Mouse (Mus musculus): ENCODE data around the gene Gbp2b.
"Not testable (repeated sequence)": the region's sequence is repeated elsewhere in the genome, so short reads cannot be mapped to it uniquely, and the experiment has no call there.

Gene Gbp2b

GRCm38 (mm10) chr3:142594547-142594946 lies at the start of gene Gbp2b:
Gene Gbp2b, plus strand, starts transcription at chr3:142594847.
- no peak for DNase-seq (ENCODE audit: low spot score)

GRCm38 (mm10) chr3:142546690-142547089 lies 48.0 kb upstream of the Gbp2b start:
- no peak for DNase-seq (ENCODE audit: low spot score)

GRCm38 (mm10) chr3:142550052-142550676 lies 44.5 kb upstream of the Gbp2b start:
- no peak for DNase-seq (ENCODE audit: low spot score)

- no peak for DNase-seq (ENCODE audit: low spot score)
Observed at GRCm38 (mm10) chr3:142554601-142555000, 40.0 kb upstream of the Gbp2b start.

GRCm38 (mm10) chr3:142555623-142556022 lies 39.0 kb upstream of the Gbp2b start:
- DNase-seq (ENCODE audit: low spot score), result no peak

GRCm38 (mm10) chr3:142559632-142560228 lies 34.9 kb upstream of the Gbp2b start, which contains the start of gene Gbp3:
Gene Gbp3, plus strand, starts transcription at chr3:142560026.
- DNase-seq (ENCODE audit: low spot score), result no peak

DNA sequence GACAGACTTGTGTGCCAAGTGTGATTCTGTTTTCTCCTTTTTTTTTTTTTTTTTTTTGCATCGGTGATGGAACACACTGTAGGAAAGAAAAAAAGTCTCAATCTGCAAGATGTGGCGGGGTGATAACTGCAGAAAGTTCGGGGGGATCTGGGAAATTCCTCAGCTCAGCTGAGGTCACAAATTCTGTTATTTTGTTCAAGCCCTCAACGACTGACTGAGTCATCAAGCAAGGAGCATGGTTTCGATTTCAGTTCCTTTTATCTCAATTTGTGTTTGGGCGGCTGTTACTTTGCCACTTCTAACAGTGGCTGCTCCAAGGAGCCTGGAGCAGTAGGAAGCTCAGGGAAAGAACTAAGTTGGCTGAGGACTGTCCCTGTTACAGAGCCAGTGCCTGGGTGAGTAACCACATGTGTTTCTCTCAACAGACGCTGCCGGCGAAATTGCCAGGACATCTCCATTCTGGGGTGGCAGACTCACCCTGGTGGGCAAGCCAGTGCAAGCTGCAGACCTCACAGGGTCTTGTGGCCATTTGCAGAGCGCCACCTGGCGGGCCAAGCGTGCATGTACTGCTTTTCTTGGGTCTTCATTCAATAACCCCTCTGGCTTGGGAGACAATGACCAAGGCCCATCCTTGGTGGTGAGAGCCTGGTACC lies 34.2 kb upstream of the Gbp2b start:
- DNase-seq (ENCODE audit: low spot score), result peak; percentile 65

DNA sequence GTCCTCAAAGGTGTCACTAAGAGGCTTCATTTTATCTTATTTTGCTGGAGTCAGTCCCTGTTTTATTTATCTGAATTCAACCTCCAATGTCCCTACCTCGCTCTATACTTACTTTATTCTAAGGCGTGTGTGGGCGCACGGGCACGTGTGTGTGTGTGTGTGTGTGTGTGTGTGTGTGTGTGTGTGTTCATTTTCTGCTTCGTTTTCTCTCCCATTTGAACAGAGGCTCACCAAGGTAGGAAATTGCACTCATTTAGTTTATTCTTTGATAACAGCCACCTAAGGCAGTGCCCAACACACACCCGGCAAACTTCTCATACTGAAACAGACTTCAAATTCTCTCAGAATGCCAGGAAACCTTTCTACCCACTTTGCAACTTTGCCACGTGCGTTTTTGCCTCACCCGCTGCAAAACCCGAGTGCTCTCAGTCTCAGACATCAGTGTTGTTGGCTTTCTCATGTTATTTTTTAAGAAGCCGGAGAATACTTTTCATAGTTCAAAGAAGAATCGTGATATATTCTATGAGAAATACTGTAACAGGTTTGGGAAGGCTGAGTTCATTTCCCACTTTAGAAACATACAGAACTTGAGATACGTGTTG lies 33.5 kb upstream of the Gbp2b start:
- no peak for DNase-seq (ENCODE audit: low spot score)

GRCm38 (mm10) chr3:142561666-142562065 lies 33.0 kb upstream of the Gbp2b start:
- no peak for DNase-seq (ENCODE audit: low spot score)

DNA sequence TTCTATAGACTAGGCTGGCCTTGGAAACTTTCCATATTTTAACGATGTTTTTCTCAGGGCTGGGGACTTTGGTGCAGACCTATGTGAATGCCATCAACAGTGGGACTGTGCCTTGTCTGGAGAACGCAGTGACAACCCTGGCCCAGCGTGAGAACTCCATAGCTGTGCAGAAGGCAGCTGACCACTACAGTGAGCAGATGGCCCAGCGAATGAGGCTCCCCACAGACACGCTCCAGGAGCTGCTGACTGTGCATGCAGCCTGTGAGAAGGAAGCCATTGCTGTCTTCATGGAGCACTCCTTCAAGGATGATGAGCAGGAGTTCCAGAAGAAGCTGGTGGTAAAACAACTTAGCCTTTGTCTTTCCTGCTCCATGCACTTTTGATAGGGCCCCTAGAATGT lies 27.2 kb upstream of the Gbp2b start:
- DNase-seq (ENCODE audit: low spot score), result not testable (repeated sequence)

DNA sequence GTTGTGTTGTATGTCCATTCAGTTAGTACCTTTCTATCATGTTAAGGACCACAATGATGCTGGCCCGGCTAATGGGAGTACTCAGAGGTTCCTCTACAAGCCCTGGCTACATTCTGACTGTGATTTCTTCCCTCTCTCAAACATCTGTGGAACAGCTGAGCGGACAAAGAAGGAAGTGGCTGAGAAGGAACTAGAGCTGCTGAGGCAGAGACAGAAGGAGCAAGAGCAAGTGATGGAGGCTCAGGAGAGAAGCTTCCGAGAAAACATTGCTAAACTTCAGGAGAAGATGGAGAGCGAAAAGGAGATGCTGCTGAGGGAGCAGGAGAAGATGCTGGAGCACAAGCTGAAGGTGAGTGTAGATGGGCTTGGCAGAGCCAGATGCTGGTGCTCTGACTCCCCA lies 23.9 kb upstream of the Gbp2b start:
- DNase-seq (ENCODE audit: low spot score), result no peak

DNA sequence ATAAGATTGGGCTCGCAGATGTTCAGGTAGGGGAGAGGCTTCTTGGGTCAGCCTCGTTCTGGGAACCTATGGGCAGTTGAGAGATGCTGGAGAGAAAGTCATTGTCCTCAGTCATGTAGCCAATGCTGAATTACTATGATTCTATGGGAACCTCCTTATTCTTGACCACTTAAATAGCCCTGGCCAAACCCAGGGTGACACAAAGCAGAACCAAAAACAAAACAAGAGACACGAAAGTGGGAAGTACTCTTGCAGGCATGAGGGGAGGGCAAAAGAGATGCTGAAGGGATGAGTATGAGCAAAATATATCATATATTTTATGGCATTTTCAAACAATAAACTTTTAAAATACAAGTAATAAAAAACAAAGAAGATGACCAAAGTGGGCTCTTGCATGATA lies 17.5 kb upstream of the Gbp2b start:
- no peak for DNase-seq (ENCODE audit: low spot score)

DNA sequence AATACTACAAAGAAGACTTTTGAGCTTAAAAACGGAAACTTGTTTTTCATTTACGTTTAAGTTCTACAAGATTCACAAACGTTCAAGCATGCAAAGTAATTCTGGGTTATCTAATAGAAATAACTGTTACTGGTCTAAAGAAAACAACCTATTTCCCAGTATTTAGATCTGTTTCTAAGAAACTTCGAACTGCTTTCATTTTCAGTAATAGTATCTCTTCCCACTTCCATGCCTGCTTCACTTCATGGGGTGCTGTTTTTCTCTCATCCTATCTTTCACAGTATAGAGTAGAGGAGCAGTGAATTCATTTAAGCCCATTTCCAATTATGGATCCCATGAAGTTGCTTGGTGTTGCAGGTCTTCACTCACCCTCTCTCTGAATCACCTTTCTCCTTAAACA lies 16.3 kb upstream of the Gbp2b start:
- no peak for DNase-seq (ENCODE audit: low spot score)

DNA sequence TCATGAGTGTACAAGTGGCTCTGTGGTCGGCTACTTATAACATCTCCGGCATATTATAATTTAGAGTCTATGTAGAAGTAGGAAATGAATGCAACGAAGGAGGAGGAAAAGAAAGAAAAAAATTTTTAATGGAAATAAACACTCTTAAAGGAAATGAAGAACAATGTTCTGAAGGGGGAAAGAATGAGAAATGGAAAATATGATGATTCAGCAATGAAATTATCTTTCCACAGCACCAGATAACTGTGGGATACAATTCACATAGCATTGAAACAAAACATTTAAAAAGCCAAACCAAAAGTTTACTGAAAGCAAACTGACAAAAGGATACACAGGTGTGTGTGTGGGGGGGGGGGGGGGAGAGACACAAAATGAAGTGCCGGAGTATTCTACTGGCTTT lies 11.6 kb upstream of the Gbp2b start:
- no peak for DNase-seq (ENCODE audit: low spot score)

GRCm38 (mm10) chr3:142587386-142587785 lies 7.3 kb upstream of the Gbp2b start:
- no peak for DNase-seq (ENCODE audit: low spot score)

- DNase-seq (ENCODE audit: low spot score), result no peak
Observed at GRCm38 (mm10) chr3:142588888-142589287, 5.8 kb upstream of the Gbp2b start.

GRCm38 (mm10) chr3:142590431-142591067 lies 4.1 kb upstream of the Gbp2b start:
- DNase-seq (ENCODE audit: low spot score), result no peak

- no peak for DNase-seq (ENCODE audit: low spot score)
Observed at GRCm38 (mm10) chr3:142597923-142598322, 3.3 kb downstream of the Gbp2b start.

- DNase-seq (ENCODE audit: low spot score), result no peak
Observed at GRCm38 (mm10) chr3:142601675-142602074, 7.0 kb downstream of the Gbp2b start.

DNA sequence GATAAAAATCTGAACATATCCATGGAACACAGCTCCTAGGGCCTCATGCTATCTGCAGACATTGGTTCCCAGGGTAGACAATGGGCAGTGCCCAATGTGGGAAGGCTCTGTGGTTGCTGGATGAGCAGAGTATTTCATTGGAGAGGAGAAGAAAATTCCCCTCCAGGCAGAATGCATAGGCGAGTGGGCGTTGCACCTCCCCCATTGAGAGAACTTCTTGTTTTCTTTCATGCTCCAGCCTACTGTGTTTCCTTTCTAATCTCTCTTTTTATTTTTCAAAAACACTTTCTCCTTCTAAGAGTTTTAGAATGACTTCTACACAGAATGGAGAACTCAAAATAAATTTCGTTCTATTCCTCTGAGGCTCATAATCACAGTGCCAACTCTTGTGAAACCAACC lies 24.0 kb downstream of the Gbp2b start:
- DNase-seq (ENCODE audit: low spot score), result no peak

DNA sequence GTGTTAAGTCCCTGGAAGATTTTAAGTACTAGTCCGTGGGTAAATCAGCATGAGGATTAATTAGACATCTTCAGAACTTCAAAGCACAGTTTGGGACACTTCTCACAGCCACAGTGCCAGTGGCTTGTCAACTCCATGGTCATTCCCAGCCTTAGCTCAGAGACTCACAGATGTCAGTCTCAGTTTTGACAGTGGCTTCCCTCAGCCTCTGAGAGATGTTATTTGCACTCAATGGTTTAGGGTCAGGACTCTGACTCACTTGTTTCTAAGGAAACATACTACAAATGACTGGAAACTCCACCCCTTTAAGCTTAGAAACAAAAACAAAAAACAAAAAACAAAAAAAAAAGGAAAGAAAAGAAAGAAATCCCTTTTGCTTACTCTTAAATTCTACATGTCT lies 25.0 kb downstream of the Gbp2b start:
- DNase-seq (ENCODE audit: low spot score), result no peak

DNA sequence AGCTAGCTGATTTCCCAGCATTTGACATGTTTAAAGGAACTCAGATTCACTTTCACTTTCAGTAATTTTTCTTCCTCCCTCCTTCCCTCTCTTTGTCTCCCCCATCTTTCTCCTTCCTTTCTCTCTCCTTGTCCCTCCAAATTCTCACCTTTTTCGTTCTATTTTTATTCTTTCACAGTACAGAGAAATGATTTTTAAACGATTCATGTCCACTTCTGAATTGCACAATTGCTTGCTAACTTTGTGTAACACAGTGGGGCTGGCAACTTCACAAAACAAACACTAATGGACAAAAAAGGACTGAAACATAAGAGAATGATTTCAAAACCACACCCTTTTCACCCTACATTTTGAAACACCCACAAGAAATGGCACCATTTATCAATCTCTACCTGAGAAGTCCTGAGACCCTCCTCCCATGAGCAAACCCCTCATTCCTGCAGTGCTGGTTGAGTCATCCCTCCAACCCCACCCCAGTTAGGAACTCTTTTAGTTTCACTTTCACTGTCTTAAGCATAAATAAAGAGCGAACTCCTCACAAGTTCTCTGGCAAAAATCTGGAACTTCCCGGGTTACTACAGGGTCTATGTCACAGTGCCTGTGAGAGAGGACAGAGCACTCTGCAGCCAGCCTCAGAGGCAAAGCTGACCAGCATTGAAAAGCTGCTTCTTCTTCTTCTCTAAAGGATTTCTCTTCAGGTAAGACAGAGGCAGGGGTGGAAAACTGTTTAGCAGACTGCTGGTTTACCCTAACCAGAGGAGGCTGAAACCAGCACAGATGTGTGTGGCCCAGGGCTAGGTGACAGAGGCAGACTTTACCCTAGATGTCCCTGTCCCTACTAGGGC lies 25.7 kb downstream of the Gbp2b start, which contains the start of gene Gbp2:
Gene Gbp2, plus strand, starts transcription at position 492 of the 845 bp plus-strand sequence.
- no peak for DNase-seq (ENCODE audit: low spot score)

Measured in urinary bladder, postnatal 10 days (tissue).